Comparison of ENCODE assay signal across 8 mouse cellular contexts in genomic region chr11:68939451-68940304, GRCm38 (mm10). TPM values are rescaled to one million over a fixed set of nuclear protein-coding genes. Genes with fewer than 3 reads are reported as not detected.
A peak's percentile ranks its signal among the peaks of the same experiment; 100 is the strongest.
DNase-seq lines count a peak whose midpoint lies in the region; ATAC-seq lines count a peak whose summit lies in the region.

No protein-coding gene starts in this region.

- peak overlapping the region; percentile 39 for H3K4me3 ChIP-seq in hindbrain, embryonic 11.5 days (ENCODE audit: low read depth, low read length)

- 4% methylated on average over 16 of the region's 16 CpGs for WGBS in hindbrain, embryonic 11.5 days

- no peaks in the 10 kb centered on the region for H3K4me1 ChIP-seq in hindbrain, embryonic 11.5 days (replicated peaks; ENCODE audit: control insufficient read depth, insufficient read depth, low read length)

- no peaks in the 10 kb centered on the region for H3K36me3 ChIP-seq in hindbrain, embryonic 11.5 days (ENCODE audit: control insufficient read depth, insufficient read depth, low read length)

- DNase-seq in Muller cell, postnatal 12 days (ENCODE audit: inconsistent ontology term): peak; percentile 92
- DNase-seq in cerebellum, adult 9-11 months: peak; percentile 95
- peak; percentile 90 to 92 for DNase-seq in frontal cortex, adult 2 months (ENCODE audit: extremely low spot score in 1 of 2, low spot score in 1 of 2)
- DNase-seq in hindbrain, embryonic 11.5 days (ENCODE audit: low spot score): peak; percentile 86
- DNase-seq in layer of hippocampus, postnatal 10 days (ENCODE audit: low spot score in 2 of 2): peak; percentile 77 to 84
- DNase-seq in lung, postnatal 10 days: peak; percentile 95
- peak; percentile 79 for DNase-seq in ovary, postnatal 36 days (ENCODE audit: low spot score)
- DNase-seq in thymus, postnatal 25 days: peak; percentile 83

- peak overlapping the region; percentile 44; the same call in 1 of the 2 replicates for H3K27ac ChIP-seq in hindbrain, embryonic 11.5 days (ENCODE audit: low read depth, low read length)

- no peaks in the 10 kb centered on the region for H3K27me3 ChIP-seq in hindbrain, embryonic 11.5 days (ENCODE audit: control insufficient read depth, insufficient read depth, low read length)

- H3K4me2 ChIP-seq in hindbrain, embryonic 11.5 days (replicated peaks; ENCODE audit: low read depth, low read length): peak overlapping the region; percentile 54

- no peaks in the 10 kb centered on the region for H3K9me3 ChIP-seq in hindbrain, embryonic 11.5 days (ENCODE audit: control insufficient read depth, low read length)

- peak; percentile 99 for ATAC-seq in hindbrain, embryonic 11.5 days (ENCODE audit: low FRiP score)

- peak overlapping the region; percentile 61 for H3K9ac ChIP-seq in hindbrain, embryonic 11.5 days (ENCODE audit: low read depth, low read length)

RNA-seq across cellular contexts. Expression of gene Odf4, which starts 12.8 kb away (rescaled TPM):
- 0.48 and 0.82 TPM in 2 replicates for polyA plus RNA-seq in frontal cortex, adult 2 months (2012; rRNA removed)
- polyA plus RNA-seq in hindbrain, embryonic 11.5 days (2014; fragmentation: Nextera tagmentation; extraction: Ambion mirVana): 0.15 and 0.18 TPM in 2 replicates
- under 1 TPM; 0.45 to 0.62 TPM for total RNA-seq in layer of hippocampus, postnatal 10 days (2021)

RNA-seq across cellular contexts. Expression of gene Arhgef15, which starts 17.6 kb away (rescaled TPM):
- polyA plus RNA-seq in frontal cortex, adult 2 months (2012; rRNA removed): 17.6 and 23.9 TPM in 2 replicates
- polyA plus RNA-seq in hindbrain, embryonic 11.5 days (2014; fragmentation: Nextera tagmentation; extraction: Ambion mirVana): 4.9 and 5.5 TPM in 2 replicates
- 10 to 100 TPM; 12.2 to 17.4 TPM for total RNA-seq in layer of hippocampus, postnatal 10 days (2021)

RNA-seq across cellular contexts. Expression of gene Slc25a35, which starts 28.3 kb away (rescaled TPM):
- 15.3 and 15.5 TPM in 2 replicates for polyA plus RNA-seq in frontal cortex, adult 2 months (2012; rRNA removed)
- 1.6 and 1.8 TPM in 2 replicates for polyA plus RNA-seq in hindbrain, embryonic 11.5 days (2014; fragmentation: Nextera tagmentation; extraction: Ambion mirVana)
- total RNA-seq in layer of hippocampus, postnatal 10 days (2021): 1 to 10 TPM; 4.3 to 4.4 TPM

RNA-seq across cellular contexts. Expression of gene Rangrf, which starts 35.3 kb away (rescaled TPM):
- 26.1 and 26.2 TPM in 2 replicates for polyA plus RNA-seq in frontal cortex, adult 2 months (2012; rRNA removed)
- polyA plus RNA-seq in hindbrain, embryonic 11.5 days (2014; fragmentation: Nextera tagmentation; extraction: Ambion mirVana): 56.0 and 59.3 TPM in 2 replicates
- total RNA-seq in layer of hippocampus, postnatal 10 days (2021): 10 to 100 TPM; 16.2 to 20.5 TPM

RNA-seq across cellular contexts. Expression of gene Rpl26, which starts 38.3 kb away (rescaled TPM):
- 1,561 and 1,707 TPM in 2 replicates for polyA plus RNA-seq in frontal cortex, adult 2 months (2012; rRNA removed)
- polyA plus RNA-seq in hindbrain, embryonic 11.5 days (2014; fragmentation: Nextera tagmentation; extraction: Ambion mirVana): 839 and 854 TPM in 2 replicates
- total RNA-seq in layer of hippocampus, postnatal 10 days (2021): 100 to 1,000 TPM; 734 to 739 TPM

Comparison
In these comparisons a context has a peak if more than half of its experiments do, and no peak if none do; other contexts are left out.
1. Peak in every context shown above with its lines: DNase-seq, ATAC-seq, H3K4me3 ChIP-seq and H3K27ac ChIP-seq.